Mouse (Mus musculus): ENCODE data around the gene Gli1.

- TF ChIP-seq CTCF (IDR thresholded peaks at IDR 0.05): no peak
- TF ChIP-seq POLR2A (IDR thresholded peaks at IDR 0.05; ENCODE audit: insufficient read depth, low read depth, low read length): no peak
- TF ChIP-seq EP300 (IDR thresholded peaks at IDR 0.05; ENCODE audit: insufficient read depth, low read depth, low read length): no peak
Measured at GRCm38 (mm10) chr10:127284724-127285500, 56.9 kb downstream of the Gli1 start.

Measured in heart, adult 2 months (tissue).